Mouse (Mus musculus) lung, adult 2 months (tissue): Measurements from ENCODE around the gene St7.

ENCODE experiments used
- CTCF ChIP-seq: fragments of 200-500 bp; IDR thresholded peaks from 2 replicates; pipeline ENCODE4 v1.5.1; 2011; ENCODE audit warnings: mild to moderate bottlenecking, low read length, control low read depth; ENCODE audit not compliant: insufficient read depth
- POLR2A ChIP-seq: fragments of 200-500 bp; IDR thresholded peaks from 2 replicates; pipeline ENCODE4 v1.6.1; 2011; ENCODE audit warnings: low read depth, mild to moderate bottlenecking, control low read depth, low read length, borderline replicate concordance; ENCODE audit errors: extremely low read depth

DNA sequence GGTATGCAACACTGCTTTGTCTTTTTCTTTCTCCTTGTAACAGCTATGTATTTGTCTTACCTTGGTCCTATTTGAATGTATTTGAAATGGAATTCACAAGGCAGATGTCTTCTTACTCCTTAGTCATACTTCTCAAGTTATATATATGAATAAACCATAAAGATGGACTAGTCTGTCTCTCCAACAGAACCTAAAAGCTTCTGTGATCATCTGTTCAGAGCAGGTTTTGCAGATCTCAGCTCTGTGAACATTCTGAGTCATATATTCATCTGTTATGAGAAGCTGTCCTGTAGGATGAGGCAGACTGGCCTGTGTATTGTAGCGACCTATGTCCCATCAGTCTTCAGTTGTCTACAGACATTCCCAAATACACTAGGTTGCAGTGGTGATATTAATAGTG, 167.7 kb downstream of the St7 start:
- TF ChIP-seq POLR2A: no peak
- no peak for TF ChIP-seq CTCF
